Mouse (Mus musculus): ENCODE results near the gene Rpl29. TPM values are rescaled to one million over a fixed set of nuclear protein-coding genes. Genes with fewer than 3 reads are reported as not detected.

Rpl29 gene
- polyA plus RNA-seq, 1 experiment, result 365 TPM

- Histone ChIP-seq H3K27me3 (ENCODE audit: control insufficient read depth, insufficient read depth, low read length) (no peaks in the 10 kb centered on the region), H3K4me3 (ENCODE audit: extremely low read depth, insufficient read depth, insufficient read length) (peak overlapping the region; percentile 54; the same call in 1 of the 2 replicates), H3K27ac (ENCODE audit: insufficient read depth, low read length) (no peak overlapping the region), H3K4me1 (ENCODE audit: control insufficient read depth, insufficient read depth, insufficient read length) (peaks cover 4% of the 10 kb centered on the region), H3K36me3 (ENCODE audit: control insufficient read depth, insufficient read depth, low read length) (no peaks in the 10 kb centered on the region)
- 32% methylated on average over 16 of the region's 20 CpGs for WGBS
- TF ChIP-seq POLR2A (IDR thresholded peaks at IDR 0.05; ENCODE audit: low read depth, low read length), result no peak
- TF ChIP-seq CTCF (IDR thresholded peaks at IDR 0.05; ENCODE audit: extremely low read depth, insufficient read depth, insufficient read length, insufficient replicate concordance), result no peak
- DNase-seq (ENCODE audit: low read depth in 1 of 2, low spot score in 2 of 2), result no peak
These were observed 25.0 kb downstream of the Rpl29 start for GRCm38 (mm10) chr9:106454071-106454761.

GRCm38 (mm10) chr9:106454888-106455681, 25.8 kb downstream of the Rpl29 start:
- no peak for DNase-seq (ENCODE audit: low read depth in 1 of 2, low spot score in 2 of 2)
- 83% methylated on average over 17 of the region's 17 CpGs for WGBS
- H3K4me3 ChIP-seq (ENCODE audit: extremely low read depth, insufficient read depth, insufficient read length), result no peak overlapping the region
- H3K27me3 ChIP-seq (ENCODE audit: control insufficient read depth, insufficient read depth, low read length), result no peaks in the 10 kb centered on the region
- H3K27ac ChIP-seq (ENCODE audit: insufficient read depth, low read length), result no peak overlapping the region
- TF ChIP-seq POLR2A (IDR thresholded peaks at IDR 0.05; ENCODE audit: low read depth, low read length), result no peak
- no peak for TF ChIP-seq CTCF (IDR thresholded peaks at IDR 0.05; ENCODE audit: extremely low read depth, insufficient read depth, insufficient read length, insufficient replicate concordance)
- H3K4me1 ChIP-seq (ENCODE audit: control insufficient read depth, insufficient read depth, insufficient read length), result peaks cover 4% of the 10 kb centered on the region
- no peaks in the 10 kb centered on the region for H3K36me3 ChIP-seq (ENCODE audit: control insufficient read depth, insufficient read depth, low read length)

- DNase-seq (ENCODE audit: low read depth in 1 of 2, low spot score in 2 of 2), result no peak
- H3K36me3 ChIP-seq (ENCODE audit: control insufficient read depth, insufficient read depth, low read length), result no peaks in the 10 kb centered on the region
- no peak for TF ChIP-seq CTCF (IDR thresholded peaks at IDR 0.05; ENCODE audit: extremely low read depth, insufficient read depth, insufficient read length, insufficient replicate concordance)
- TF ChIP-seq POLR2A (IDR thresholded peaks at IDR 0.05; ENCODE audit: low read depth, low read length), result no peak
- no peak overlapping the region for H3K27ac ChIP-seq (ENCODE audit: insufficient read depth, low read length)
- WGBS, result 89% methylated on average over 15 of the region's 15 CpGs
- no peak overlapping the region for H3K4me3 ChIP-seq (ENCODE audit: extremely low read depth, insufficient read depth, insufficient read length)
- H3K27me3 ChIP-seq (ENCODE audit: control insufficient read depth, insufficient read depth, low read length), result no peaks in the 10 kb centered on the region
- peaks cover 4% of the 10 kb centered on the region for H3K4me1 ChIP-seq (ENCODE audit: control insufficient read depth, insufficient read depth, insufficient read length)
These were observed 27.3 kb downstream of the Rpl29 start for GRCm38 (mm10) chr9:106456325-106457162.

- DNase-seq (ENCODE audit: low read depth in 1 of 2, low spot score in 2 of 2), result no peak
- H3K27ac ChIP-seq (ENCODE audit: insufficient read depth, low read length), result no peak overlapping the region
- TF ChIP-seq CTCF (IDR thresholded peaks at IDR 0.05; ENCODE audit: extremely low read depth, insufficient read depth, insufficient read length, insufficient replicate concordance), result no peak
- no peak for TF ChIP-seq POLR2A (IDR thresholded peaks at IDR 0.05; ENCODE audit: low read depth, low read length)
- H3K4me1 ChIP-seq (ENCODE audit: control insufficient read depth, insufficient read depth, insufficient read length), result peaks cover 4% of the 10 kb centered on the region
- H3K4me3 ChIP-seq (ENCODE audit: extremely low read depth, insufficient read depth, insufficient read length), result no peak overlapping the region
- H3K27me3 ChIP-seq (ENCODE audit: control insufficient read depth, insufficient read depth, low read length), result no peaks in the 10 kb centered on the region
- WGBS, result 94% methylated on average over 9 of the region's 9 CpGs
- H3K36me3 ChIP-seq (ENCODE audit: control insufficient read depth, insufficient read depth, low read length), result no peaks in the 10 kb centered on the region
These were observed 27.9 kb downstream of the Rpl29 start for GRCm38 (mm10) chr9:106457163-106457559.

- Histone ChIP-seq H3K27me3 (ENCODE audit: control insufficient read depth, insufficient read depth, low read length) (no peaks in the 10 kb centered on the region), H3K4me3 (ENCODE audit: extremely low read depth, insufficient read depth, insufficient read length) (no peak overlapping the region), H3K27ac (ENCODE audit: insufficient read depth, low read length) (no peak overlapping the region), H3K4me1 (ENCODE audit: control insufficient read depth, insufficient read depth, insufficient read length) (peaks cover 4% of the 10 kb centered on the region), H3K36me3 (ENCODE audit: control insufficient read depth, insufficient read depth, low read length) (no peaks in the 10 kb centered on the region)
- WGBS, result 92% methylated on average over 5 of the region's 5 CpGs
- DNase-seq (ENCODE audit: low read depth in 1 of 2, low spot score in 2 of 2), result no peak
- TF ChIP-seq CTCF (IDR thresholded peaks at IDR 0.05; ENCODE audit: extremely low read depth, insufficient read depth, insufficient read length, insufficient replicate concordance), result no peak
These were observed 28.7 kb downstream of the Rpl29 start for GRCm38 (mm10) chr9:106457920-106458319.

GRCm38 (mm10) chr9:106459946-106460345, 30.7 kb downstream of the Rpl29 start:
- Histone ChIP-seq H3K36me3 (ENCODE audit: control insufficient read depth, insufficient read depth, low read length) (no peaks in the 10 kb centered on the region), H3K4me1 (ENCODE audit: control insufficient read depth, insufficient read depth, insufficient read length) (peaks cover 4% of the 10 kb centered on the region; the same call in 1 of the 2 replicates), H3K4me3 (ENCODE audit: extremely low read depth, insufficient read depth, insufficient read length) (no peak overlapping the region), H3K27ac (ENCODE audit: insufficient read depth, low read length) (no peak overlapping the region), H3K27me3 (ENCODE audit: control insufficient read depth, insufficient read depth, low read length) (peaks cover 4% of the 10 kb centered on the region; the same call in 1 of the 2 replicates)
- TF ChIP-seq POLR2A (IDR thresholded peaks at IDR 0.05; ENCODE audit: low read depth, low read length) (no peak), CTCF (IDR thresholded peaks at IDR 0.05; ENCODE audit: extremely low read depth, insufficient read depth, insufficient read length, insufficient replicate concordance) (no peak)
- WGBS, result 91% methylated on average over 15 of the region's 15 CpGs
- no peak for DNase-seq (ENCODE audit: low read depth in 1 of 2, low spot score in 2 of 2)

Measured in spleen, adult 2 months (tissue).